Mouse (Mus musculus): Measurements from ENCODE around the gene Sept7.
A peak's percentile ranks its signal among the peaks of the same experiment; 100 is the strongest.
"Not testable (repeated sequence)": the region's sequence is repeated elsewhere in the genome, so short reads cannot be mapped to it uniquely, and the experiment has no call there.

Sept7 gene

DNA sequence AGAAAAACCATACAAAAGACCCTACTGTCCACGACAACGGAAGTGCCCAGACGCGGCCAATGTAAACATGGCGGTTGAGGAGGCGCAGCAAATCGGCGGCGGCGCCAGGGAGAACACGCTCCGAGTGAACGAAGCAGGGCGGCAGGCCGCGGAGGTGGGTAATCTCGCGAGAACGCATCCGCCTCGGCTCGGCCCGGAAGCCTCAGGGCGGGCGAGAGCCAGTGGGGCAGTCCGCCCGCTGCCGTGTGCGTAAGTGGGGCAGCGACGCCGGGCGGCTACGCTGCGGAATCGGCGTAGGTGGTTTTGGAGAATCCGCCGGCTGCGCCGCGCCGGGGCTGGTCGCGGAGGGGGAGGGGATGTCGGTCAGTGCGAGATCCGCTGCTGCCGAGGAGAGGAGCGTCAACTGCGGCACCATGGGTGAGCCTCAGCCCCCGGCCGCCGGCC is at the start of gene Sept7:
Sept7 (plus strand) TSS at position 157 of the 444 bp plus-strand sequence.
- DNase-seq, result peak; percentile 99

GRCm38 (mm10) chr9:25208087-25208803 is 44.0 kb upstream of the Sept7 start:
- DNase-seq, result peak; percentile 27

GRCm38 (mm10) chr9:25212309-25213163 is 39.7 kb upstream of the Sept7 start:
- no peak for DNase-seq

GRCm38 (mm10) chr9:25213164-25213557 is 39.1 kb upstream of the Sept7 start:
- no peak for DNase-seq

GRCm38 (mm10) chr9:25215411-25215810 is 36.8 kb upstream of the Sept7 start:
- DNase-seq, result no peak

DNA sequence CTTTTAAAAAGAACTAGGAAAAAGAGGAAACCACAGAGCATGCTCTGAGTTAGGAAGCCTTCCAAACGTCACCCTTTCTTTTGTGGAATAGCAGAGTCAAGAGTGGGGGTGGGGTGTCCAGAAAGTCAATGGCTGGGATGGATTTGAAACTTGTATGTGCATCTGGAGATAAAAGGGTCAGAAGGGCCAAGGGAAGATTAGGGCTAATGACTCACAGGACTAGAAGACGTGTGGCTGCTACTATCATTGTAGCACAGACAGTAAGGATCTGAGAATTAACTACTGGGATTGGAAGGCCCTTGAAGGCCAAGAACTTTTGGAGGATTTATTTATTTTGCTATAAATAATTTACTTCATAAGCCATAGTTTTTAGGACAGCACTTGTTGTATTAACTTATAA is 36.0 kb upstream of the Sept7 start:
- no peak for DNase-seq

DNA sequence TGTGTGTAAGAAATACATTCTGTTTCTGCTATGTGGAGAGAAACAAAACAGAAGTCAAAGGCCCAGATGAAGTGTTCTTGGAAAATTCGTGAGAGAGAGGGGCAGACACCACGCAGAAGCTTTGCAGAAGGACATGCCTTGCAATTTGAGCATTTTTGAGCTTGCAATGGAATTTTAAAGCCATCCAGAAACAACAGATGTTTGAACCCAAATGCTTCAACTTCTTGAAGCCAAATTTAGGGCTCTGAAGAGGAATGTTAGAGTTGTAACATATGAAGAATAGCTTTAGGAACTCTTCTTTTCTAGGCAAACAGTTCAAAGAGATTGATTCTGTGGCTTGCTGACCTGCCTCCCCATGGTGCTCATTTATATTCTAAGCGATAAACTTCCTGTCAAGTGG is 33.3 kb upstream of the Sept7 start:
- no peak for DNase-seq

GRCm38 (mm10) chr9:25219882-25220281 is 32.4 kb upstream of the Sept7 start:
- no peak for DNase-seq

- DNase-seq, result no peak
Measured at GRCm38 (mm10) chr9:25224959-25225358, 27.3 kb upstream of the Sept7 start.

DNA sequence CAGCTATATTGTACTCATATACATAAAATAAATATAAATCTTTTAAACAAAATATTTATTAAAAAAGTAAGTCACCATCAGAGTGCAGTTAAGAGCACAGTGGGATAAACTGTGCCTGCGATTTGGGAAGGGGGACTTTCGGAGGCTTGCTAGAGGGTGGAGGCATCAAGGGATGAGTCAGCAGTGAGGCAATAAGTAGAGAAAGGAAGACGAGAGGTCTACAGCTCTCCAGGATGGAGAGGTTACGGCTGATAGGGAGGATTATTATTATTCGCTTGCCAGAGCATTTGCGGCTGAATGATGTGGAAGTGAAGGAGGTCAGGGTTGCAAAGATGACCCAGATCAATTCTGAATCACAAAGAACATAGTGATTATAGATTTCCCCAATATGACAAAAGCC is 22.5 kb upstream of the Sept7 start:
- DNase-seq, result no peak

DNA sequence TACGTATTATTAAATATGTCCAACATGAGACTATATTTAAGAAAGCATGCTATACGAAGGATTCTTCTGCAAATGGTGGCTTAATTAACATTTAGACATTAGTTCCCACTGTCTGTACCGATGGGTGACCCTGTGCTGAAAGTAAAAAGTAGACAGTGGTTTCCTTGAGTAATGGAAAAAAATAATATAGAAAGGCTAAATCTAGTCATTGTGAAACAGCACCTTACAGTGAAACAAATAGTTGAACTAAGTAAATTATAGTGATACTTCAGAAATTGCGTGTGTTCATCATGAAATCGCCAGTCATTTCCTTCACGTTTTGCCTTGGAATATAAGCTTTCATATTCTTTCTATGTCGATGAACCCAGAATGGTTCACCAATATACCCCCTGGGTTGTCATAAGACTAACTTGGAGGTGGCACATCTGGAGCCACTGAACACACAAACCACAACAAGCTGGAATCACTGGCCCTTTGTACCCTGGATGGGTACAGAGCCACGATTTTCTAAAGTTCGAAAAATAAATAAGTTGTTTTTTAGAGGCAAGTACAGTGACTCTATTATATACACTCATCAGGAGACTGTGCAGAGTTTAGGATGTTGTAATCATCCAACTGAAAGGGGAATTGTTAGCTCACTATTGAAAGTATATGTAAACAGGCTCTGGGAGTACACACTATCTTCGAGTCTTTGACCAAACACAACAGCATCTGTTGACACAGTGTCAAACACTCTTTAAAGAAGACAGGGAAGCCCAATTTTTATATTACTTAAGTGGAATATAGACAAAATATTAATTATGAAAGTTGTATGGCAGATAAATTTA is 21.8 kb upstream of the Sept7 start:
- DNase-seq, result no peak

- DNase-seq, result no peak
Measured at GRCm38 (mm10) chr9:25241065-25241464, 11.2 kb upstream of the Sept7 start.

DNA sequence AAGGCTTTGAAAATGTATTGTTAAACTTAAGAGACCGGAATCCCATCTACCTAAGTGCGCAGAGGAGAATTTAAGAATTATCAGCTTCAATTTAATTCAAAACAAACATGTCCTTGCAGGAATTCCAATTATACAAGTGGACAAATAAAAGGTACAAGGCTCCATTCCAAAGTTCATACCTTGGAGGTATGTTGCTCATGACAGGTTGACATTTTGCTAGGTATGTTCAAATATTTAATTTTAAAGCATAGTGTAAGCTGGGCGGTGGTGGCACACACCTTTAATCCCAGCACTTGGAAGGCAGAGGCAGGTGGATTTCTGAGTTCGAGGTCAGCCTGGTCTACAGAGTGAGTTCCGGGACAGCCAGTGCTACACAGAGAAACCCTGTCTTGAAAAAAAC is 10.5 kb upstream of the Sept7 start:
- not testable (repeated sequence) for DNase-seq

DNA sequence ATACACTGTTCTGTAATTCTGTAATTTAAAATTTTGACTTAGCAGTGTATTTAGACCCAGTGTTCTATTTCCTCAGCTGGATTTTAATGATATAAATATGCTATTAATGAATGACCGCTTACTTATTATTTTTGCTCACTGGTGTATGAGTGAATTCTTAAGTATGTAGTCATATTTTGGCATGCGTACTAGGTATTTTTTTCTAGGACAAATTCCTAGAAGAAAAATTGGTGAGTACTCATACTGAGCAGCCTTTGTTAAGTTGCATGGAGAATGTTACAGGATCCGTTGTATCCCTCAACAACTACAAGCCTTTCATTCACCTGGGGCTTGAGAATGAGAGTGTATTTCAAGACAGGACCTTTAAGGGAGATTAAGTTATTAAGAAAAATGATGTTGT is 10.0 kb upstream of the Sept7 start:
- DNase-seq, result no peak

DNA sequence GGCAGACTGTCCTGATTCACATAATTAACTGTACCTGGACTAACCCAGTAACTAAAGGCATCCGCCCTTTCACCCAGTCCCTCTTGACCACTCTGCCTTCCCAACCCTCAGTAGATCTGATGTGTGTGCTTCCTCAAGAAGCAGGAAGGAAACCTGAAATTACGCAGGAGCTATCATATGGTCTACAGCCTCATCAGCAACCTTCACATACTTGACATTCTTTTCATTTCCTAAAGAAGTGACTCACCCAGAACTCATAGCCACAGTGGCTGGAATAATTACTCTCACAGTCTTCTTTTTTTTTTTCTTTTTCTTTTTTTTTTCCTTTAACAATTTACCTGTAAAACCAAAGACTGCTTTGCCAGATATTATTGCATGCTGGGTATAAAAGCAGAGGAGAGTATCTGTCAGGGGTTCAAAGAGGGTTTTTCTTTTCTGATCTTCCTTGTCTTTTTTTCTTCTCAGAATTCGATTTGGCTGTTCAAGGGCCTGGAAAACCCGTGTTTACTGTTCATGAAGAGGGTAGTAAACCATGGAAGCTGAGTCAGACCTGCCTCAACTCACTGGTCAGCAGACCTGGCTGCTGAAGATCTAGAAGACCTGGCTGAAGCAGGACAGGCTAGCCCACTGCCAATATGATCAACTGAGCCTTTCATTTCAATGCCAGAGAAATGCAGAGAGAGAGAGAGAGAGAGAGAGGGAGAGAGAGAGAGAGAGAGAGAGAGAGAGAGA is 8.1 kb upstream of the Sept7 start:
- no peak for DNase-seq

DNA sequence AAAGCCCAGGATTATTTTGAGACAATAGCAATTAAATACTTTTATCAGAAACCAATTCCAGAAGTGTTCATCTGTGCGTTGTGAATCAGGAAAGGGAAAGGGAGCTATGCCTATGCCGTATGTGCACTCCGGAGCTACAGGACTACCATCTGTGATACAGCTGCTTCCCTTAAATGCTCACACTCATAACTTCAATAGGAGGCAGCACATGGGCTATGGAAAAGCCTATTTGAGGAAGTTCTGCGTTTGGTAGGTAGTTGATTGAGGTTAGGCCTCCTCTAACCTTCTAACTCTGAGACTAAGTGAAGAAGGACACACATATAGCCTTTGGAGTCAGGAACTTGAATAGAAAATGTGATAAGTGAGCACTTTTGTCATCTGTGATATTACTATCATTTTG is 7.1 kb upstream of the Sept7 start:
- DNase-seq, result no peak

DNA sequence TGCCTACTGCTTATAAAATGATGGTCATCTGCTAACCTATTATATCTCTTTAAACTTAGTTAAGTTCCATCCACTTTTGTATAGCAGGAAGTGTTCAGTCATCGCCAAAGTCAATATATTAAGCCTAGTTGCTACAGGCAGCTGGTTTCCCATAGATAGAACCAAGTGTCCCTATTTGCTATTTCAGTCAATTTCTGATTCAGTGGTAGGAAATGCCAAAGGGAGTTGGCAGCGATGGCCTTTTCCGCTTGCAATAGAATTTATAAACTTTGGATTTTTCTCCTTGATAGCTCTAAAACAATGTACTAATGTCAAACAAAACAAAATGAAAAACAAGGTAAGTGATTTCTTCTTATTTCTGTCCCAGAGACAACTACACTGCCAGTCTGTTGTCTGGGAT is 5.7 kb upstream of the Sept7 start:
- no peak for DNase-seq

DNA sequence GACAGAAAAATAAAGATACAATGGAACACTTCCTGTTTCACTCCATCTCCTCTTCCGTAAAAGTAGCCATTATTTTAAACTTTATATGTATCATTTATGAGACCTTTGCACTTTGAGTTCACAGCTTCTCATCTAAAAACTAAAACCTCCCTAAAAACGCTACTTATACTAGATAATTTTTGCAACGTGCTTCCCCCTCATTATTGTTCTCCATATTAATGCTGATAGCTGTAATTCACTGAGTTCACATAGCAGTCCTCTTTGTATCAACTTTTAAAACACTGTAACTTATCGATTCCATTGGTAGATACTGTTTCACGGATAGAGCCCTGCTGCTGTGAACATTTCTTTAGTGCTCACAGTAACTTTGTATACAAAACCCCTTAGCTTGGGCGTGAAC is 1.1 kb upstream of the Sept7 start:
- no peak for DNase-seq

DNA sequence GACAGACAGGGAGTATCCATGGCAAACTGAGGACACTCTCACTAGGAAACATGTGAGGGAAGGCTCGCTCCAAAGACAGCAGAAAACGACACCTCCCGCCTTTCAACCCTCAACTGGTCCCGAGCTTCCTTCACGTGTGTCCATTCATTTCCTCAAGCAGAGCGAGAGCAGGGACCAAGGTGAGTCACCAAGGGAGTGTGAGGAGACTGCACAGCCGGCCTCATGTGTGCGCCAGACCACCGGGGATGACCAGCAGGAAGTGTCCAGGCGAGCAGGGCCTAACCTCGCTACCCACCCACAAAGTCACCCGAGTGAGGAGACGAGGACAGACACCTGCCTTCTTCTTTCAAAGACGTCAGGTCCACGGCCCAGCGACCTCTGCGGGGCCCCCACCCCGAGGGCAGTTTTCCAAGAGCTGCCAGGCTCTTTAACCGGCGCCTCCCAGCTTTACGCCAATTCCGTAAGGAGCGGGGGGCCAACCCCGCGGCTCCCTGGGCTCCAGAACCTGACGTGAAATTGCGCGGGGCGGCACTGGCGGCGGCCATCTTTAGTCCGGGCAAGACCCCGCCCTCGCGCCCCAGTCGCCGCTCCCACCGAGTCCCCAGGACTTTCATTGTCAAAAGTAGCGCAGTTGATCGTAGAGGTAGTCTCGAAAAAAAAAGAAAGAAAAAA is 492 bp upstream of the Sept7 start:
- no peak for DNase-seq

DNA sequence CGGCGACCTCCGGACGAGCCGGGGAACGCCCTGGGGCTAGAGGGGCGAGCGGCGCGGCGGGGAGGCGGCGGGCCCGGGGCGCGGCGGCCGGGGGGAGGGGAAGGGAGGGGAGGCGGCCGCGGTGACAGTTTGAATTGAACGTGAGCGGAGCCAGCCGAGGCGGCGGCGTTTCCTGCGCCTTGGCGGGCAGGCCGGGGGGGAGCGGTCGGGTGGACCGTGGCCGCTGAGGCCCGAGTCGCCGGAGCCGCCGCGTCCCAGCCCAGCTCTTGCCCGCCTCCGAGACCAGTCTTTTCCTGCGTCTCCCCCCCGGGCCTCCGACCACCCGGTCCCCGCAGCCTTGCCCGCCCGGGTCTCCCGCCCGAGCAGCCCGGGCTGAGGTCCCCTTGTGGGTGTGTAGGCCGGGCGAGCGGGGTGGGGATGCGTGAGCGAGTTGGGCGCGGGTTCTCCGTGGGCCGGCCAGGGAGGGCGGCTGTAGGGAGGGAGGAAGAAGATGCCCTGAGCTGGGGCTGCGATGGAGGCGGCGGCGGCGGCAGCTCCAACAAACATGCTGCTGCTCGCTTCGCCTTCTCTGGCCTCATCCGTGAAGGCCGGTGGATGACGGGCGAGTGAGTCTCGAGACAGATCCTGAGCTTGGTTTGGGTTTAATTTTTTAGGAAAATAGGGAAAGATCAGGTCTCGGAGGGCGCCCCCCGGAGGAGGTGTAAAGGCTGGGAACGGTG is 679 bp downstream of the Sept7 start:
- peak; percentile 67 for DNase-seq

GRCm38 (mm10) chr9:25253478-25253824 is 1.2 kb downstream of the Sept7 start:
- DNase-seq, result no peak

GRCm38 (mm10) chr9:25260411-25260810 is 8.2 kb downstream of the Sept7 start:
- no peak for DNase-seq

Measured in thymus, postnatal 25 days (tissue).